Mouse (Mus musculus): Measurements from ENCODE around the gene Bdh2. TPM values are rescaled to one million over a fixed set of nuclear protein-coding genes. Genes with fewer than 3 reads are reported as not detected.
A peak's percentile ranks its signal among the peaks of the same experiment; 100 is the strongest.

Gene Bdh2
- total RNA-seq (2021): 1 to 10 TPM; 1.8 to 2.5 TPM
- long read RNA-seq, experiment 1, transcript Bdh2-202 (10 exons, 1,172 nt): major isoform, 5 of 6 reads
- long read RNA-seq, experiment 1, partial matches to known transcripts: 0 of 6 reads
- long read RNA-seq, experiment 1, other reads (novel, unspliced or antisense): 0 of 6 reads
- long read RNA-seq, experiment 2, partial matches to known transcripts: 0 of 2 reads
- long read RNA-seq, experiment 2, other reads (novel, unspliced or antisense): 0 of 2 reads

DNA sequence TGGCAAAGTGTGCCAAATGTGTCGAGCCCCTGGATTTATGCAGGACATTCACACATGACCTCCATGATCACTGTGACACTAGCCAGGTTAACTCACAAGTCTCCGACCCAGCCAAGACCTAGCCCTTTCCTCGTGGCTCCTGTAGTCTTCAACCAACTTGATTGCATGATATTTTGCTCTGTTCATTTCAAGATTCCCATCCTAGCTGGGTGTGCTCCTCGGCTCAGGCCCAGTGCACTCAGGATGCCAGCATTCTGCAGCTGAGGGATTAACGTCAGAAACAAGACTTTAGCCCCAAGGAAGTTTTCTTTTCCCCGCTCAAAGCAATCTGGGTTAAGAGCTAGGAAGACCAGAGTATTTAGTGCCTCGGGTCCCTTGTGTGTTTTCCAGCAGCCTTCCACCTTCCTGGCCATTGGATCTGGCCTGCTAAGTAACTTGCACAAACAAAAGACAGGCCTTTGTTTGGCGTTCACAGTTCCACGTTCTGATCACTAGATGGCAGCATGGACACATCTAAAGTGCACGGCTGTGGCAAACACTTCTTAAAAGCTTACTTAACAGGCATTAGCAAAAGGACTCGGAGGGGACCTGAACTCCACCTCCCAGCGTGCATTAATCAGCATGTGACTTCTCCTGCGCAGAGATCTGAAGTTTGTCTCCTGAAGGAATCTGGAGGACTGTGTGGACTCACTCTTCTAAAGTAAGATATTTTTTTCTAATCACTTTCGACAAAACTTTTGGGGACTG lies at the start of gene Bdh2:
Gene Bdh2, plus strand, starts transcription at position 553 of the 747 bp plus-strand sequence.
- DNase-seq (ENCODE audit: low spot score in 2 of 2): peak; percentile 83 to 87
- intact Hi-C loops (cut with DNase I): loop anchor here (10.0 kb wide), 2 partner anchors 304 to 564 kb away; no protein-coding TSS in a partner anchor

DNA sequence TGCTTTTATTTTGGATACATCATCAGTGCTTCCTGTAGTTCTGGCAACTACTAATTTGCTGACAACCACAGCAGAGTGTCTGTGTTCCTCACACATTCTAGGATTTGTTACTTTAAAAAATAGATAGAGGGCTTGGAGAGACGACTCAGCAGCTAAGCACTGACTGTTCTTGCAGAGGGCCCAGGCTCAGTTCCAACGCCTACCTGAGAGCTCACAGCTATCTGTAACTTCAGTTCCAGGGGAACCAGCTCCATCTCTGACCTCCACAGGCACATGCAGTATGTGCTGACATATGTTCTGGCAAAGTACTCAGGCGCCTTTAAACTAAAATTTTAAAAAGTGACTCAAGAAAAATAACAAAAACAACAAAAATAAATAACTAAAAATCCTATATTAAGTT lies 49.0 kb upstream of the Bdh2 start:
- intact Hi-C loops (cut with DNase I): no loop called here

GRCm38 (mm10) chr3:135232462-135232861 lies 48.6 kb upstream of the Bdh2 start:
- DNase-seq (ENCODE audit: low spot score in 2 of 2): no peak
- intact Hi-C loops (cut with DNase I): no loop called here

More for the DNA sequence above, 49.0 kb upstream of the Bdh2 start:
- no peak for DNase-seq (ENCODE audit: low spot score in 2 of 2)

- DNase-seq (ENCODE audit: low spot score in 2 of 2): no peak
- intact Hi-C loops (cut with DNase I): no loop called here
Observed at GRCm38 (mm10) chr3:135245733-135246132, 35.3 kb upstream of the Bdh2 start.

- intact Hi-C loops (cut with DNase I): no loop called here
- no peak for DNase-seq (ENCODE audit: low spot score in 2 of 2)
Observed at GRCm38 (mm10) chr3:135246828-135247227, 34.2 kb upstream of the Bdh2 start.

- no peak for DNase-seq (ENCODE audit: low spot score in 2 of 2)
- intact Hi-C loops (cut with DNase I): no loop called here
Observed at GRCm38 (mm10) chr3:135249104-135249503, 31.9 kb upstream of the Bdh2 start.

- intact Hi-C loops (cut with DNase I): no loop called here
- no peak for DNase-seq (ENCODE audit: low spot score in 2 of 2)
Observed at GRCm38 (mm10) chr3:135251825-135252224, 29.2 kb upstream of the Bdh2 start.

- DNase-seq (ENCODE audit: low spot score in 2 of 2): no peak
- intact Hi-C loops (cut with DNase I): no loop called here
Observed at GRCm38 (mm10) chr3:135254784-135255183, 26.2 kb upstream of the Bdh2 start.

DNA sequence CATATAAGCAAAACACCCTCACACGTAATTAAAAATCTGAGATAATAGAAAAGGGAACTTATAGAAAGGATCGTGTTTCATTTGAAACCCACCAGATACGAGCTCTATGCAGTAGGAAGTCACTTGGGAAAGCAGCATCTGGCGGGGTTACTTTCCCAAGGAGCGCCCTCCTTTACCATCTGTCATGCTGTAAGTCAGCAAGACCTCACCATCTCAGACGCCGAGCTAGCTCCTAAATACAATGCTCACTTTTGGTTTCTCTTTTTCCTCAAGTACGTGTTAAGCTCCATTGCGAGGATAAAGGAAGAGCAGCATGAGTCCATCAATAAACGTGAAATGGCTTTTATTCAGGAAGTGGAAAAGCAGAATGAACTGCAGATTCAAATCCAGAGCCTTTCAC lies 22.1 kb upstream of the Bdh2 start:
- intact Hi-C loops (cut with DNase I): no loop called here
- no peak for DNase-seq (ENCODE audit: low spot score in 2 of 2)

GRCm38 (mm10) chr3:135260233-135260632 lies 20.8 kb upstream of the Bdh2 start:
- intact Hi-C loops (cut with DNase I): no loop called here
- DNase-seq (ENCODE audit: low spot score in 2 of 2): no peak

DNA sequence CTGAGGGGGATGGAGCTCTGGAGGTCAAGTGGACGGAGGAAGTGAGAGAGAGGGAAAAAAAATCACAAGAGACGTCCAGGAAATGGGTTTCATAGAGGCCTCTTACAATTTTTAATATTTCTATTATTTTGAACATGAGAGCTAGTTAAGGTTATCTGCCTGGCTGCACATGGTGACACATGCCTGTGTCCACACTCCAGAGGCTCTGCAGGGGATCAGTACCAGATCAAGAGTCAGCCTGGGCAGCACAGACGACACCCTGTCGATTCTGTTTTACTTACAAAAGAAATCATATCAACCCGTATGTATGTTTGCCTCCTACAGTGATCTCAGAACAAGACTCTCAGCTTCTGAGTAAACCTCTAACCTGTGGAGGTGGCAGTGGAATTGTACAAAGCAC lies 12.4 kb upstream of the Bdh2 start:
- intact Hi-C loops (cut with DNase I): no loop called here
- DNase-seq (ENCODE audit: low spot score in 2 of 2): no peak

DNA sequence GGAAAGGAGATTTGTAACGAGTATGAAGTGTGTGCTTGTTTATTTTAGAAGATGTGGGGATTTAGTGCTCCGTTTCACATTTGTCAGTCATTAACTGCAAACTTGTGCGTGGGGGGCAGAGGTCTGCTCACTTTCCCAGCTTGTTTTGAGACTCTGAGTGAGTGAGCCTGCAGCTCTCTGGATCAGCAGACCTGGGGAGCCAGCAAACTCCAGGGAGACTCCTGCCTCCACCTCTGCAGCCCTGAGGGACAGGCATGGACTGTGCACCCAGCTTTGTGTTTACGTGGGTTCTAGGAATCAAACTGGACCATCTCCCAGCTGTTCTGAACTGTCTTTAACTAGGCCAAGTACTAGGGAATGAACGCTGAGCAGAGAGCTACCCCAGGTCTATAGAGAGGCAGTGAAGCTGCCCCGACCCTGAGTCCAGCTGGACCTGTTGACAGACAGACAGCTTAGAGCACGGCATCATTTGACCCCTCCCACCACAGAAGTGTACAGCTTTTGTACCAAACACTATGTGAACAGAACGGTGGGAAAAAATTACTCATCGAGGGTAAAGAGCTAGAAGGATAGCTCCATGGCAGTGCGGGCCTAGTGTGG lies 11.5 kb upstream of the Bdh2 start:
- intact Hi-C loops (cut with DNase I): no loop called here
- DNase-seq (ENCODE audit: low spot score in 2 of 2): no peak

DNA sequence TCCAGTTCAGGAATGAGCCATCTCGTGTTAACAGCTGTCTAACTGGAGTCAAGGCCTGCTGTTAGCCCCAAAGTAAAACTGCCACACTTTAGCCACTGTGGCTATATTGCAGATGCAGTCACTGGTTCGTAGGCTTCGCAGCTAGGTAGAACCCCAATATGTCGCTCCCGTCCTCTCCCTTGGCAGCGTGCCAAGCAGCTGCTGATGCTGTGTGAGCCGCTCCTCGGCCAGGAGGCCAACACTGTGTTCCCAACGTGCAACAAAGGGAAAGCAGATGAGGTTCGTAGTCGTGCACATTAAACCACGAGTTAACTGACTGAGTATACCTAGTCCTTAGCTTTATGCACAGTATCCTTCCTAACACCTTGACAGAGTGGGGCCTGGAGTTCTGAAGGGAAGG lies 8.4 kb upstream of the Bdh2 start:
- intact Hi-C loops (cut with DNase I): no loop called here
- DNase-seq (ENCODE audit: low spot score in 2 of 2): no peak

GRCm38 (mm10) chr3:135273047-135273446 lies 8.0 kb upstream of the Bdh2 start:
- no peak for DNase-seq (ENCODE audit: low spot score in 2 of 2)

GRCm38 (mm10) chr3:135280160-135280559 lies 861 bp upstream of the Bdh2 start:
- no peak for DNase-seq (ENCODE audit: low spot score in 2 of 2)
- intact Hi-C loops (cut with DNase I): loop anchor here (10.0 kb wide), 2 partner anchors 305 to 565 kb away; no protein-coding TSS in a partner anchor

More at GRCm38 (mm10) chr3:135273047-135273446, 8.0 kb upstream of the Bdh2 start:
- intact Hi-C loops (cut with DNase I): no loop called here

- intact Hi-C loops (cut with DNase I): loop anchor here (10.0 kb wide), 2 partner anchors 303 to 563 kb away; no protein-coding TSS in a partner anchor
- no peak for DNase-seq (ENCODE audit: low spot score in 2 of 2)
Observed at GRCm38 (mm10) chr3:135281701-135282100, 680 bp downstream of the Bdh2 start.

GRCm38 (mm10) chr3:135285256-135285655 lies 4.2 kb downstream of the Bdh2 start:
- intact Hi-C loops (cut with DNase I): loop anchor here (10.0 kb wide), 2 partner anchors 300 to 560 kb away; no protein-coding TSS in a partner anchor
- DNase-seq (ENCODE audit: low spot score in 2 of 2): no peak

DNA sequence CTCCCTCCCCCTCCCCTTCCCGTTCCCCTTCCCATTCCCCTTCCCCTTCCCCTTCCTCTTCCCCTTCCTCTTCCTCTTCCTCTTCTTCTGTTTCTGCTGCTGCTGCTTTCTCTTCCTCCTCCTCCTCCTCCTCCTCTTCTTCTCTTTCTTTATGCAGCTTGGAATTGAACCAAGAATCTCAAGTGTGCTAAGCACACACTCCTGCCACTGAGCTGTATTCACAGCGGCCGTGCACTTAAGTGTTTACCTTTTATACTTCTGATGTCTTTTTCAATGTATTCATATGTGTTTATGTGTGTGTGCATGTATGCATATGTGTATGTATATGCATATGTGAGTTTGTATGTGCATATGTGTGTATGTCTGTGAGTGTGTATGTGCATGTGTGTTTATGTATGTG lies 4.8 kb downstream of the Bdh2 start:
- no peak for DNase-seq (ENCODE audit: low spot score in 2 of 2)
- intact Hi-C loops (cut with DNase I): loop anchor here (10.0 kb wide), 2 partner anchors 299 to 559 kb away; no protein-coding TSS in a partner anchor

- intact Hi-C loops (cut with DNase I): loop anchor here (10.0 kb wide), 2 partner anchors 297 to 557 kb away; no protein-coding TSS in a partner anchor
Observed at GRCm38 (mm10) chr3:135288138-135288750, 7.2 kb downstream of the Bdh2 start.

DNA sequence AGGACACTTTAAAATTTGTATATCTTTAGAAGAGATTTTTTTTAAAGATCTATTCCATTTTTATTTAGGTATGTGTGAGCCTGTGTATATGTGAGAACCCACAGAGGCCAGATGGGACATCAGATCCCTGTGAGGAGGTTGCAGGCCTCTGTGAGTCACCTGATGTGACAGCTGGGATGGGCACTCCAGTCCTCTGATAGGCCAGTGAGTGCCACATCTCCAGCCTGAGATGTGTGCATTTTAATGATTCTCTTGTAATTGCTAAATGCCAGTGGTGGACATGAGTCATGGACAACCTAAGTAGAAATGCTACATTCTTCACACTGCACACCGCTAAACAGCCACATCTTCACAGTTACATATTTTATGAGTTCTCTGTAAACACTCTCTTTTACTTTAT lies 8.1 kb downstream of the Bdh2 start:
- intact Hi-C loops (cut with DNase I): loop anchor here (10.0 kb wide), 2 partner anchors 296 to 556 kb away; no protein-coding TSS in a partner anchor
- no peak for DNase-seq (ENCODE audit: low spot score in 2 of 2)

More at GRCm38 (mm10) chr3:135288138-135288750, 7.2 kb downstream of the Bdh2 start:
- DNase-seq (ENCODE audit: low spot score in 2 of 2): no peak

Data from left cerebral cortex, postnatal 14 days (tissue).